Mouse (Mus musculus) T-helper 17 cell (primary cell): ENCODE data around the gene Ptms.

Experiments used
- in situ Hi-C, 2 experiments: fragments of 300-600 bp; cut with MboI, MseI; formaldehyde crosslinking; loops; 1 replicate in 1 of 2; 2 replicates in 1 of 2; pipeline ENCODE4 v1.15.1; 2025; ENCODE audit warnings: high pct_unique_total_duplicates in 2 of 2

Gene Ptms

GRCm38 (mm10) chr6:124904991-124905860 lies 14.7 kb downstream of the Ptms start:
- in situ Hi-C loops, result no loop called here

DNA sequence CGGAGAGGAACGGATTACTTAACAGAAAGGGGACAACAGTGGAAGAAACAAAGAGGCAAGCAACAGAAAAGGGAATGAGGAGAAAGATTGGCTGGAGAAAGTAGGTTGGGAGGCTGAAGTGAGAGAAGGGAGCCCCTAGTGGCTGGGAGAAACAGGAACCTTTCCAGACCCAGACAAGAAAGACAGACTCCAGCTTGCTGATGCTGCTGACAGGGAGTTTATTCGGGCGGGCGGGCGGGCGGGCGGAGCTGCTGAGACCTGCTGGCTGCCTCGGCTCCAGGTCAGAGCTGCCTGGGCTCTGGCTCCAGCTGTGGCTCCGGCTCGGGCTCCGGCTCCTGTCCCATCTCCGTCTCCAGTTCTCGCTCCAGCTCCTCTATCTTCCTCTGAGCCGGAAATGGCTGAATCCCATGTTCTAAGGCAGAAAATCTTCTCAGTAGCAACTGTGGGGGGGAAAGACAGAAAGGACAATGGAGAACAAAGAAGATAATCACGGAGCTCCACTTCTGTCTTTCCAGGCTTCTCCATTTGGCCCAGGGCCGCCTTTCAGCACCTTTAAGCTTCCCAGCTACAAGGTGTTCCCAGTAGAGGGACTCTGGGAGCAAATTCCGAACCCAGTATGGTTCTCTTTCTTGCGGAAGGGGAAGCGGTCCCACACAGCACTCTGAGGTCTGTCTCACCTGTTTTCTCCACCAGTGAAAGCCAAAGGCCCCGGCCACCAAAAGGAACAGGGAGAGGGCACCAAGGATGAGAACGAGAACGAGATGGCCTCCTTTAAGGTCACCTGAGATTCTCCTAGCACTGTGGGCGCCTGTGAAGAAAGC lies 15.5 kb downstream of the Ptms start:
- in situ Hi-C loops, result no loop called here

DNA sequence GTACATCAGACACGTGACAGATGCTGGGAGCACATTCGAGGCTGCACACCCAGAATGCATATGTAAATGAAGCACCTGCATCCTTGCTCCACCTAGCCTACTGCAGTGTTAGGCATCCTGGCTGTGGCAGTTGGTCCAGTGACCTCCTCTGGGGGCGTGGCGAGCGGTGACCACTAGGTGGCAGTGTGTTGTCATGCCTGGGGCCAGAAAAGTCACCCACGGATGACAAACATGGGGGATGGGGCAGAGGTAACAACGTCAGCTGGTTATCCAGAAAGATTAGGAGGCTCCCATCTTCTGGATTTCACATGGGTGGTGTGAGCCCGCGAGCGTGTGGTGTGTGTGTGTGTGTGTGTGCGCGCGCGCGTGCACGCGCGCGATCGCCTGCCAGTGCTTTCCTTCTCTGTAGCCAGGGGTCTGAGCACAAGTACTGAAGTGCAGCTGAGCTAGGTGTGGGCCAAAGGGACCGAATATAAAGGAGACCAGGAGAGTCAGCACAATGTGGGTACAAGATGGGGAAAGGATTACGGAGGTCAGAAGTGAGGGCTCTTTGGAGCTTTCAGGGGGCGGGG lies 16.2 kb downstream of the Ptms start:
- in situ Hi-C loops, result no loop called here

DNA sequence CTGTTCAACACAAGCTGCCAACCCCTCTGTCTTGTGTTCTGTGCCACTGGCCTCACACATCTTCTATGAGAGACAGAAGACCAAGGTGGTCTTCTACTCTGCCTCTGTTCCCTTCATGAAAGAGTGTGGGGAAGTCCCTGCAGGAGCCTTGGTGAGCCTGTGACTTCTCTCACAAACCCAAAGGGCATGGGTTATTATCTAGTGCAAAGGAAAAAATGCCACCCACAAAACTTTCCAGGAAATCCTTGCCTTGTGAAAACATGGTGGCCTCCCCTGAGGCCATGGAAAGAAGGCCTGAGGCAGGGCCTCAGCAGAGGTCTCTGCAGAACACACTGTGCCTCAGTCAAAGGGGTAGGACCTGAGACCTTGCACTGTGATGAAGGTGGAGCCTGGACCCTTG lies 18.1 kb downstream of the Ptms start:
- in situ Hi-C loops, result no loop called here

DNA sequence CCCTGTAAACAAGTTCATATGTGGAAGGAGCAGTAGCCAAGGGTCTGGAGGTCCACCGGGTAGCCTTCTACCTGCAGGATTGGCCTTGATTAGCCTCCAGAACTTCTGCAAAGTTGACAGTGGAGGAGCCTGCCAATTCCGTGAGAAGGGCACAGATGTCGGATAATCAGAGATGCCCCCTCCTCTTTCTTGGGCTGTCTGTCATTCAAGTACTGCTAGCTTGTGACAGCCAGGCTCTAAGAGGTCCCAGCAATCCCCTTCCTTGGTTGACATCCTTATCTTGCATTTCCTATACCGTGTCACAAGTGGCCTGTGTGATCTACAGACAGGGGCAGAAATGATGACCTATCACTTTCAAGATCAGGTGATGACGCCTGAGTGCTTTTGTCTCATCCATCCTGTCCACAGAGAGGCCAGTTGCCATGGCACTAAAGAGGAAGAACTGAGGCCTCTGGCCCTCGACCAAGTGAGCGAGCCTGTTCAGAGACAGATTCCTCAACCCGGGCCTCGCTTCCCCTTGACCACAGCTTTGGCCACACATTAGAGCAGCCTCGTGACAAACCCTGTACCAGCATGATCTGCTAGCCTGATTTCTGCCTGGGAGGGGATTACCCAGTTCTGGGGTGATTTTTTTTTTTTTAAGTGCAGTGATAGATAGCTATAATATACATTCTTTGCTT lies 19.0 kb downstream of the Ptms start:
- in situ Hi-C loops, result no loop called here

GRCm38 (mm10) chr6:124900056-124900800 lies 19.7 kb downstream of the Ptms start:
- in situ Hi-C loops, result no loop called here

- in situ Hi-C loops, result loop anchor here in 1 of 2 experiments (25.0 kb wide), 1 partner anchor 589 kb away; the partner anchor contains the start of gene Cd9
These were observed 21.5 kb downstream of the Ptms start for GRCm38 (mm10) chr6:124898359-124898758.

- in situ Hi-C loops, result loop anchor here in 1 of 2 experiments (25.0 kb wide), 1 partner anchor 593 kb away; the partner anchor contains the start of gene Cd9
These were observed 25.8 kb downstream of the Ptms start for GRCm38 (mm10) chr6:124894113-124894512.

GRCm38 (mm10) chr6:124890997-124891396 lies 28.9 kb downstream of the Ptms start:
- in situ Hi-C loops, result loop anchor here in 1 of 2 experiments (25.0 kb wide), 1 partner anchor 596 kb away; the partner anchor contains the start of gene Cd9

GRCm38 (mm10) chr6:124888555-124889125 lies 31.3 kb downstream of the Ptms start:
- in situ Hi-C loops, result loop anchor here in 1 of 2 experiments (25.0 kb wide), 1 partner anchor 599 kb away; the partner anchor contains the start of gene Cd9

GRCm38 (mm10) chr6:124887986-124888385 lies 31.9 kb downstream of the Ptms start, which contains the start of gene Cd4:
Gene Cd4 (minus strand): TSS chr6:124888221.
- in situ Hi-C loops, result loop anchor here in 1 of 2 experiments (25.0 kb wide), 1 partner anchor 599 kb away; the partner anchor contains the start of gene Cd9

DNA sequence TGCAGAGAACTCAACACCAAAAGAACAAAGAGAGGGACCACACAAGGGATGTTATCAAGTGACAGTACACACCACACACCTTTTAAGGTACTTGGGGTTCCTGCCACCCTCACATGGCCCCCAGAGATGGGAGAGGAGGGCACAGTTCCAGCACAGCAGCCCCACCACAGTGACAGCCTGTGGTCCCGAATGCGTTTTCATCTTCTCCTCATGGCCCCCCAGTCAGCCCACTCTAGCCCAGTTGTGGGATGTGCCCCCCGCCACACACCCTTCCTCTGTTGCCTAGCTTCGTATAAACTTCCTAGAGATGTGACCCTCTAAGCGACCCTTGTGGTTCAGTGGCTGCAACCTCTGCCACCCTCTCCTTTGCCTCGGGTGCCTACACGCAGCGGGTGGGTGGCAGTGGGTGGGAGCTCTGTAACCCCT lies 33.9 kb downstream of the Ptms start:
- in situ Hi-C loops, result loop anchor here in 1 of 2 experiments (25.0 kb wide), 1 partner anchor 601 kb away; the partner anchor contains the start of gene Cd9

GRCm38 (mm10) chr6:124884714-124885500 lies 35.0 kb downstream of the Ptms start:
- in situ Hi-C loops, result loop anchor here in 1 of 2 experiments (25.0 kb wide), 1 partner anchor 602 kb away; the partner anchor contains the start of gene Cd9

DNA sequence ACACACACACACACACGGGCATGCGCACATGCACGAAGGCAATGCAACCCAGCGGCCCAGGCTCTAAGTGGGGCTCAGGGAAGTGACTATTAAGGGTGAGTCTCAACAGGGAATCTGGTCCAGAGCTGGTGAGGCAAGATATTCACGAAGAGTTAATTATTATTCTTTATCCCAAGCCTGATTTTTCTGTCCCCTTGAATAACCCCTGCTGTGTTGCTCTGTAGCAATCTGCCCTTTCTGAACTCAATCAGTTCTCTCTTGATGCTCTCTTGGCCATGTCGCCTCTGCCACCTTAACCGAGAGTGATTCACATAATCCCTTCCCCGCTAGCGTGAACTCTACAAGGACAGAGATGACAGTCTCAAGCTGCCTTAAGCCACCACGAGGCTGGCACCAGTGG lies 36.6 kb downstream of the Ptms start:
- in situ Hi-C loops, result loop anchor here in 1 of 2 experiments (25.0 kb wide), 1 partner anchor 604 kb away; the partner anchor contains the start of gene Cd9

- in situ Hi-C loops, result loop anchor here in 1 of 2 experiments (25.0 kb wide), 1 partner anchor 605 kb away; the partner anchor contains the start of gene Cd9
These were observed 38.1 kb downstream of the Ptms start for GRCm38 (mm10) chr6:124881821-124882220.

DNA sequence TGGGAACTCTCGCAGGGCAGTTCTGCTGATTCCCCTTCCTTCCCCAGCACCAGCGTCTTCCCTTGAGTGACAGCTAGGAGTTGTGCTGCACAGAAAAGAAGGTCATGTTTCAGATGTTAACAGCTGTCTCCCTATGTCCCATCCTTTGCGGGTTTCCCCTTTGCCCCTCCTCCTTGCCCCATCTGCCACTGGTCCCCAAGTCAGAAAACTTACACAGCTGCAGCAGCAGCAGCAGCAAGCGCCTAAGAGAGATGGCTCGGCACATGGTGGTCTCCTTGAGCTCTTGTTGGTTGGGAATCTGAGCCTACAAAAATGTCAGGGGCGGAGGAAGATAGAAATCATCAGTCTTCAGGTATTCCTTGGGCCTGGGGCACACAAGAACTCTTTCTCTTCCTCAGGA lies 40.5 kb downstream of the Ptms start:
- in situ Hi-C loops, result loop anchor here in 1 of 2 experiments (25.0 kb wide), 1 partner anchor 608 kb away; the partner anchor contains the start of gene Cd9

GRCm38 (mm10) chr6:124874348-124874747 lies 45.6 kb downstream of the Ptms start:
- in situ Hi-C loops, result no loop called here

GRCm38 (mm10) chr6:124866560-124866959 lies 53.3 kb downstream of the Ptms start:
- in situ Hi-C loops, result no loop called here
